Mouse (Mus musculus) olfactory bulb, adult 2 months (tissue): ENCODE data around the gene Usp13. TPM values are rescaled to one million over a fixed set of nuclear protein-coding genes. Genes with fewer than 3 reads are reported as not detected.

Experiments used
- H3K27ac ChIP-seq: fragments of 200-500 bp; 2 replicates; pipeline ENCODE4 v1.5.1; 2012; ENCODE audit warnings: low read depth, low read length; ENCODE audit not compliant: insufficient read depth
- H3K4me1 ChIP-seq: fragments of 200-500 bp; 2 replicates; pipeline ENCODE4 v1.6.1; 2012; ENCODE audit warnings: low read length; ENCODE audit not compliant: control insufficient read depth, insufficient read depth
- H3K4me3 ChIP-seq: fragments of 200-500 bp; 2 replicates; pipeline ENCODE4 v1.5.1; 2012; ENCODE audit warnings: mild to moderate bottlenecking, low read depth, low read length, moderate library complexity; ENCODE audit not compliant: insufficient read depth
- CTCF ChIP-seq: fragments of 200-500 bp; IDR thresholded peaks from 2 replicates; pipeline ENCODE4 v1.5.1; 2012; ENCODE audit warnings: low read depth, mild to moderate bottlenecking, low read length, moderate library complexity; ENCODE audit not compliant: insufficient read depth
- POLR2A ChIP-seq: fragments of 200-500 bp; IDR thresholded peaks from 2 replicates; pipeline ENCODE4 v1.6.1; 2012; ENCODE audit warnings: mild to moderate bottlenecking, low read depth, low read length, moderate library complexity; ENCODE audit not compliant: insufficient read depth
- WGBS: fragments of 180-500 bp; shearing (Covaris S2); methylation state at CpG from one replicate; pipeline ENCODE4 v1.1.7; 2018; 5-methylcytosine and 5-hydroxymethylcytosine counted together
- polyA plus RNA-seq: library from polyadenylated mRNA; stranded (reverse); fragments of >200 nt; gene quantifications from 2 replicates; pipeline ENCODE4 v1.2.4, GENCODE M21; 2012; ENCODE audit warnings: low replicate concordance; ENCODE audit not compliant: missing spikeins, insufficient read depth, insufficient read length

The Usp13 gene
- polyA plus RNA-seq, 1 experiment: not detected

GRCm38 (mm10) chr3:32908400-32908799, 91.1 kb downstream of the Usp13 start:
- Histone ChIP-seq H3K4me1 (peaks cover 9% of the 10 kb centered on the region), H3K27ac (no peak overlapping the region), H3K4me3 (no peak overlapping the region)
- TF ChIP-seq CTCF: no peak
- no peak for TF ChIP-seq POLR2A
- WGBS: 91% methylated on average over 3 of the region's 3 CpGs

GRCm38 (mm10) chr3:32910071-32910551, 92.8 kb downstream of the Usp13 start:
- no peak for TF ChIP-seq CTCF
- no peak for TF ChIP-seq POLR2A
- H3K27ac ChIP-seq: no peak overlapping the region
- H3K4me3 ChIP-seq: no peak overlapping the region
- peaks cover 8% of the 10 kb centered on the region for H3K4me1 ChIP-seq
- WGBS: 46% methylated on average over 7 of the region's 7 CpGs

DNA sequence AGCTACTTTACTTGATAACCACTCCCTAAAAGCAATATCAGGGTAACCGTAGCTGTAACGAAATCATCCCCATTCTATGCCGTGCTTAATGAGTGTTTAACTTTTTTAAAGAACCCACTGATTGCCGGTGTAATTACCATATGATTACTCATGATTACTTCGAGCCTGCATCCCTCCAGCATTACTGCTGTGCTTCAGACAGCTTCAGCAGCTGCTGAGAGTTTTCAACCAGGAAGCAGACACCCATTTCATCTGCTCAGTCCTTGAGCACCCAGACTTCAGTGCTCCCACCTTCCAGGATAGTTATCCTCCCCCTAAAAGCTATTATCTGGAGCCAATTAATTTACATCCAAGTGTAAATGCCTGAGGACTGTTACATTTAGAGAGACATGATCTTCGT, 106.8 kb downstream of the Usp13 start:
- no peak for TF ChIP-seq CTCF
- no peak for TF ChIP-seq POLR2A
- Histone ChIP-seq H3K4me1 (peaks cover 3% of the 10 kb centered on the region; the same call in 1 of the 2 replicates), H3K4me3 (no peak overlapping the region), H3K27ac (no peak overlapping the region)
- 29% methylated on average over 6 of the region's 6 CpGs for WGBS

GRCm38 (mm10) chr3:32939802-32940501, 122.6 kb downstream of the Usp13 start:
- Histone ChIP-seq H3K4me1 (no peaks in the 10 kb centered on the region), H3K27ac (no peak overlapping the region), H3K4me3 (no peak overlapping the region)
- TF ChIP-seq POLR2A (no peak), CTCF (no peak)
- WGBS: 84% methylated on average over 8 of the region's 8 CpGs

DNA sequence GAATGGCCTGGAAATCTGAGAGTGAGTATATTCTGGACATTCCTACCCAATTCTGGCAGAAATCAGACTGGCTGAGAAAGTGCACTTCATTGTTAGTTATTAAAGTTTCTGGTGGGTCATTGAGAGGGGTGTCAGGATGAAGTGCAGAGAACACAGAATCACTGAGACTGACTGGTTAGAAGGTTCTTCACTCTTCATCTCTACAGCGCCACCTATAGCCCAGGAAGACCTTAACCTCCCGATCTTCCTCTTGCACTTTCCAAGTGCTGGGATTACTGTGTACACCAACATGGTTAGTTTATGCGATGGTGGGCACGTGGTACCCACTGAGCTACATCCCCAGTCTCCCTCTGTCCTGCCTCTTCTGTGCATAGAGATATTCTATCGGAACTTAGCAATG, 130.1 kb downstream of the Usp13 start:
- WGBS: 93% methylated on average over 5 of the region's 5 CpGs
- Histone ChIP-seq H3K4me1 (peaks cover 6% of the 10 kb centered on the region), H3K27ac (no peak overlapping the region), H3K4me3 (no peak overlapping the region)
- TF ChIP-seq CTCF: no peak
- TF ChIP-seq POLR2A: no peak

DNA sequence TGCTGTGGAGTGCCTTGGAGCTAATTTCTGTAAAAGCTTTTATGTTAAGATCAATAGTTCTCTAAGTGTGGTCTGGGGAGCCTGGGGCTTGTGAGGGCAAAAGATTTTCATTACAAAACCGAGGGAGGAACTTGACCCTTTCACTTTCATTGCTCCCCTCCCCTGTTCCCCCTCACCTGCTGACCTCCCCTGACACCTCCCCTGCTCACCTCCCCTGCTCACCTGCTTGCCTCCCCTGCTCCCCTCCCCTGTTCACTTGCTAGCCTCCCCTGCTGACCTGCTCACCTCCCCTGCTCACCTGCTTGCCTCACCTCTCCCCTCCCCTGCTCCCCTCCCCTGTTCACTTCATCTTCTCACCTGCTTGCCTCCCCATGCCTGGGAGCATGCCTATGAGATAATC, 134.0 kb downstream of the Usp13 start:
- Histone ChIP-seq H3K4me3 (no peak overlapping the region), H3K27ac (no peak overlapping the region), H3K4me1 (peaks cover 6% of the 10 kb centered on the region)
- TF ChIP-seq POLR2A: no peak
- no peak for TF ChIP-seq CTCF
- 32% methylated on average over 1 of the region's 1 CpGs for WGBS

- TF ChIP-seq CTCF (no peak), POLR2A (no peak)
- 42% methylated on average over 3 of the region's 3 CpGs for WGBS
- H3K4me3 ChIP-seq: no peak overlapping the region
- H3K4me1 ChIP-seq: peaks cover 3% of the 10 kb centered on the region; the same call in 1 of the 2 replicates
- H3K27ac ChIP-seq: no peak overlapping the region
These were observed 144.1 kb downstream of the Usp13 start for GRCm38 (mm10) chr3:32961494-32961893.

- H3K27ac ChIP-seq: no peak overlapping the region
- no peak overlapping the region for H3K4me3 ChIP-seq
- peaks cover 3% of the 10 kb centered on the region; the same call in 1 of the 2 replicates for H3K4me1 ChIP-seq
- WGBS: 3% methylated on average over 2 of the region's 2 CpGs
- TF ChIP-seq POLR2A: no peak
- no peak for TF ChIP-seq CTCF
These were observed 148.2 kb downstream of the Usp13 start for GRCm38 (mm10) chr3:32965528-32965927.

GRCm38 (mm10) chr3:32968671-32969425, 151.5 kb downstream of the Usp13 start:
- no peak overlapping the region for H3K4me3 ChIP-seq
- H3K27ac ChIP-seq: no peak overlapping the region
- no peaks in the 10 kb centered on the region for H3K4me1 ChIP-seq
- WGBS: 81% methylated on average over 1 of the region's 1 CpGs
- TF ChIP-seq CTCF: no peak
- no peak for TF ChIP-seq POLR2A
